Mouse (Mus musculus) gastrocnemius, postnatal 14 days (tissue): ENCODE data around the gene Fkbp10. TPM values are rescaled to one million over a fixed set of nuclear protein-coding genes. Genes with fewer than 3 reads are reported as not detected.
A peak's percentile ranks its signal among the peaks of the same experiment; 100 is the strongest.

Experiments
- DNase-seq: peaks from one replicate; pipeline ENCODE4 v3.0.0; 2021; ENCODE audit warnings: mixed read lengths
- intact Hi-C: fragments of 180-260 bp; cut with DNase I; formaldehyde crosslinking; loops from one replicate; pipeline ENCODE4 v1.15.1; 2025; ENCODE audit warnings: low total_unique reads
- total RNA-seq, 2 experiments: library from RNA; stranded (reverse); gene quantifications; 2 replicates each; pipeline ENCODE4 v1.2.3; 2021

Fkbp10 gene
- total RNA-seq, 2 experiments from 2014 or later, result 26.1 to 31.3 TPM

- intact Hi-C loops, result no loop called here
- DNase-seq, result no peak
These were observed 8.3 kb upstream of the Fkbp10 start for GRCm38 (mm10) chr11:100406995-100407705.

GRCm38 (mm10) chr11:100408076-100408834 is 7.2 kb upstream of the Fkbp10 start:
- DNase-seq, result peak; percentile 81
- intact Hi-C loops, result loop anchor here (2.0 kb wide), 1 partner anchor 45 kb away; no protein-coding TSS in a partner anchor

- DNase-seq, result no peak
- intact Hi-C loops, result loop anchor here (2.0 kb wide), 1 partner anchor 46 kb away; no protein-coding TSS in a partner anchor
These were observed 6.5 kb upstream of the Fkbp10 start for GRCm38 (mm10) chr11:100408835-100409462.

GRCm38 (mm10) chr11:100409686-100410085 is 5.8 kb upstream of the Fkbp10 start:
- intact Hi-C loops, result loop anchor here (2.0 kb wide), 1 partner anchor 47 kb away; no protein-coding TSS in a partner anchor
- DNase-seq, result no peak

DNA sequence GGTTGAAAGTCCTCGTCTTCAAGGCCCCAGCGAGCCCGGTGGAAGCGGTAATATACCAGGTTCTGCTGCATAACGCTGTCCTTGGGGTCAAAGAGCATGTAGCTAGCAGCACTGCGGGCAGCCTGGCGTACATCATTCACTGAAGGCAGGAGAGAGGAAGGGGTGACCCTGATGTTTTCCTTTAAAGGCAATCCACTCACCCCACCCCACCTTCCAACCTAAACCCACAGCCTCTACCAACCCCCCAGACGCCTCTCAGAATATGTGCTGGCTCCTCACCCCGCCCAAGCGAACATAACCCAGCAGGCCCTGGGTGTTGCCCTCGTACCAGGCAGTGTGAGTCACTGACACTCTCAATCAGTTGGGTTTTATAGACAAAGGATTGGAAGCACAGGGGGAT is 3.8 kb upstream of the Fkbp10 start:
- intact Hi-C loops, result no loop called here
- no peak for DNase-seq

- DNase-seq, result no peak
- intact Hi-C loops, result no loop called here
These were observed 2.0 kb upstream of the Fkbp10 start for GRCm38 (mm10) chr11:100413541-100413940.

DNA sequence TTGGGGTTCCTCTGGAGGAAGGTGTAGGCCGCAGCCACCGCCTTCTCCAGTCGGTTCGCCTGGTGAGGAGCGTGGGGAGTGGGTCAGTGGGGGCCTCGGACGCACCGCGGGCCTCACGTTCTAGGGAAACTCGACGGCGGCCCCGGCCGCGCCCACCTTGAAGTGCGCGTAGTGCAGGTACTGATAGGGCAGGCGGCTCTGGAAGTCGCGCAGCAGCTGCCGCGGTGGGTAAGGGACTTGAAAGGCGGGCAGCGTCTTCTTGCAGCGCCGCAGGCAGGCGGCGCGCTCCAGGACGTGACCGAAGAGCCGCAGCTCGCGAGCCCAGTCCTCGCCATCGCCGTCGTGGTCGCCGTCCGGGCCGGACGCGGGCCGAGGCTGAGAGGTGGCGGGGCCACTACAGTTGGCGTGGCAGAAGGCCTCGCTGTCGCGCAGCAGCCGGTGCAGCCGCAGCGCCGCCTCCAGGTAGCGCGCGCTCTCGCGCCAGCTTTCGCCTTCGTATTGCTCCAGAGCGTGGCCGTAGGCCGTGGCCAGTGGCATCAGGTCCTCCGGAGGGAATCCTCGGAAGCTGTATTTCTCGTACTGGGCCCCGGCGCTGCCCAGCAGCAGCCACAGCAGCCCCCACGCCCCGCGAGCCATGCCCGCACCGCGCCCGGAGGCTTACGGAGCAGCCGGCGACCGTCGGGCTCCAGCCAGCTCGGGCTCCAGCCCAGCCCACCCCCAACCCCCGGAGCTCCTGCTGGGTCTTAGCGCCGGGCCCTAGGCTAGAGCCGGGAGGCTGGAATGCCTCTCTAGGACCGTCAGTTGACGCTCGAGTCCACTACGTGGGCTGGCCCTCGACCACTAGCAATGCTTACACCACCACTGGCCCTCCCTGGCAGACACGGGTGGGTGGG is 1.2 kb upstream of the Fkbp10 start, which contains the start of gene P3h4:
Gene P3h4, minus strand, starts transcription at position 816 of the 893 bp plus-strand sequence.
- peak; percentile 90 for DNase-seq
- intact Hi-C loops, result no loop called here

DNA sequence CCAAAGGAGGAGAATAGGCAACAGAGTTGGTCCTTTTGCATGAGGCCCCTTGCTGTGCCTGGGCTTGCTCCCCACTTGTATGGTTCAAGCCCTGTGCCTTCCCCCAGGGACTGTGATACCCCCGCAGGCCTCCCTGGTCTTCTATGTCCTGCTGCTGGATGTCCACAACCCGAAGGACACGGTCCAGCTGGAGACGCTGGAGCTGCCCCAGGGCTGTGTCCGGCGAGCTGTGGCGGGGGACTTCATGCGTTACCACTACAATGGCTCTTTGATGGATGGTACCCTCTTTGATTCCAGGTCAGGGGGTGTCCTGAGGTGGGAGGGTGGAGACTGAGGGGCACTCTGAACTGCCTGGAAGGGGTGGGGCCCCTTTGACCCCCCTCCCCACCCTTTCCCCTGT is 6.0 kb downstream of the Fkbp10 start:
- no peak for DNase-seq
- intact Hi-C loops, result loop anchor here (10.0 kb wide), 1 partner anchor 133 kb away; no protein-coding TSS in a partner anchor

- intact Hi-C loops, result loop anchor here (2.0 to 10.0 kb wide), 2 partner anchors 49 to 131 kb away; partner anchors contain the start of gene Klhl11
- DNase-seq, result no peak
These were observed 8.3 kb downstream of the Fkbp10 start for GRCm38 (mm10) chr11:100423836-100424235.

DNA sequence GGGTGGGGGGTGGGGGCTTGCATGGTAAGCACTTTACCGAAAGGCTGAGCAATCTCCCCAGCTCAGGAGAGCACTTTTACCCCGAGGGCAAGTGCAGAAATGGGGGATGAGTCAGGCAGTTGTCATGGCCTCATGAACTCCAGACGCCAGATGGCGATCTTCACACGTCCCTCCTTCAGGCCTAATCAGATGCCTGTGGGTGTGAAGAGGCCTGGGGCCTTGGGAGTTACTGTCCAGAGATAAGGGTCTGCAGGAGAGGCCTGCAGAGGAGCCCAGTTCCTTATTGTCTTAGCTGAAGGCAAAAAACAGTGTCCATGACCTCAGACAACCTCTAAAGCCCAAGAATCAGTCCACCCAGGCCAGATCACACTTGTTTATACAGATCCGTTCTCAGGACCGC is 10.4 kb downstream of the Fkbp10 start:
- intact Hi-C loops, result loop anchor here (2.0 to 10.0 kb wide), 2 partner anchors 47 to 129 kb away; partner anchors contain the start of gene Klhl11
- peak; percentile 69 for DNase-seq

DNA sequence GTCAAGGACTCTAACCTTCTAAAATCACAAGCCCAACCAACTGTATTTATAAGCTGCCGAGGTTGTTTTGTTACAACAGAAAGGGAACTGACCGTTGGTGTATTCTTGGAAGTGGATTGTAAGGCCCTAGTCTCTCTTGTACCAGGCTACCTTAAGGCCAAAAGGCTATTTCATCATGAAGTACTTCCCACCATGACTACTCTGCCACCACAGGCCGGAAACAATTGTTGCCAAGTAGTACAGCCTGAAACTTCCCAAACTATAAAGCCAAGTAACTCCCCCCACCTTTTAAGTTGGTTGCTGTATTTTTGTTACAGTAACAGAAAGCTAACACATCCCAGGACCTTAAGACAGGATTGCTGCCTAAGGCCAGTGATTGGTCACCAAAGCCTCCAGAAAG is 11.3 kb downstream of the Fkbp10 start:
- DNase-seq, result no peak
- intact Hi-C loops, result loop anchor here (10.0 kb wide), 1 partner anchor 128 kb away; no protein-coding TSS in a partner anchor

- intact Hi-C loops, result loop anchor here (10.0 kb wide), 1 partner anchor 126 kb away; no protein-coding TSS in a partner anchor
- DNase-seq, result no peak
These were observed 13.2 kb downstream of the Fkbp10 start for GRCm38 (mm10) chr11:100428612-100429199.

DNA sequence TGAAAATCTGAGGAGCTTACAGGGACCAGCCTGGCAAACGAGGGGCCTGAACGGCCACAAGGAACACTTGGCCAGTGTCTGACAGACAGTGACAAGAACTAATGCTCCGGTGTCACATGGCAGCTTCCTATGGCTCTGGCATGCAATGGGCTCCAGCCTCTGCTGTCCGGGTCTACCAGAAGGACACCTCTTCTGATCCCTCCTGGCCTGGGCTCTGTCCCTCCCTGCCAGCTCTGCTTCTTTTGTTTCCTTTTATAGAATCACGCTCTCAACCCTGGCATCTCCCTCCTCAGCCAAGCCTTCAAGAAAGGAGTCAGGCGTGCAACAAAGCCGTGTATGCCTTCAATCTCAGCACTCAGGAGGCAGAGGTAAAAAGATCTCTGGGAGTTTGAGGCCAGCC is 14.6 kb downstream of the Fkbp10 start:
- intact Hi-C loops, result no loop called here
- DNase-seq, result no peak

- intact Hi-C loops, result no loop called here
- no peak for DNase-seq
These were observed 16.5 kb downstream of the Fkbp10 start for GRCm38 (mm10) chr11:100432002-100432401.

GRCm38 (mm10) chr11:100435678-100436246 is 20.3 kb downstream of the Fkbp10 start:
- intact Hi-C loops, result no loop called here

DNA sequence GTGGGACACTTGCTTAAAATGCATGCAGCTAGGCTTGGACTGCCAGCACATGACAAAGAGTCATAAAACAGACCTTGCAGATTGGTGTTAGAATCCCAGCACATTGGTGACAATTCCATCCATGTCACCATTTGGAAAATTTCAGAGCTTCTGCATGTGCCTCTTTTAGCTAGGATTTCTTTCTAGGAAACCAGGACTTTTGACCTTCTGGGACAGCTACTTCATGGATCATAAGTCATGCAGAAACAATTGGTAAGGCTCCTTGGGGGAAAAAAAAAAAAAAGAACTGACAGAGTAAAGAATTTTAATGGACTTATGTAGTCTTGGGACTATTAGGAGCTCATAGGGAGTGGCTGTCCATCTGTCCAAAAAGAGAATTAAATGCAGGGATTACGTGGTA is 22.4 kb downstream of the Fkbp10 start:
- intact Hi-C loops, result no loop called here
- no peak for DNase-seq

More at GRCm38 (mm10) chr11:100435678-100436246, 20.3 kb downstream of the Fkbp10 start:
- DNase-seq, result no peak

DNA sequence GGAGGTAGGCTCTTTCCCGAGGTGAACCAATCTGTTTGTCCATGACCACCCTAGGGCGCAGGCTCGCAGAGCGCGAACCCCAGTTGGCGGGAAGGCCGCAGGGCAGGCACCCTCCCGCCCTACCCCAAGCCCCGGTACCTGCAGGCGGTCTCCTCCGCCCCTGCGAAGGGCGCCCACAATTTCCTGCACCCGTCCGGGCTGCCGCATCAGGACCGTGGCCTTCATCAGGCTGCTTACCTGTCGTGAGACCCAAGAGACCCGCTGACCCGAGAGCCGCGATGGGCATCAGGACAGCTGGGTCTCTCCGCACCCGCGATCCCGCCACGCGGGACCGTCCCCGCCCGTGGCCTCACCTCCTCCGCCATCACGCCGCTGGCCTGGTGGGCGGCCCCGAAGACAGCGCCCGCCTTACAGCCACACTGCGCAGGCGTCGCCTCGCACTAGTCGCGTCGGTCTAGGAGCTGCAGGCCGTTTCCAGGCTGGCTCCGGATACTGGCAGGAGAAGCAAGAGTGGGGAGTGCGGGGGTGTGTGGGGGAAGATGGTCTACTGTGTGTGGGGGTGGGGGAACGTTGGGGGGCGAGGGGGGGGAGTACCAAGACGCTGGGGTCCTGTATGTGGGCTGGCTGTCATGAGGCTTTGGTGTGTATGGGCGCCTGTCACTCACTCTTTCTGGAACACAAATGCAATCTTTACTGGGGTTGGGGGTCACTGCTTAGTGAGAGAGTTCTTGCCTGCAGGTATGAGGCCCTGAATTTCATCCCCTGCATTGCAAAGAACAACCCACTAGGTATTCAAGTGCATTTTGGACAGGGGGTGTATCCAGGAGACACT is 25.4 kb downstream of the Fkbp10 start:
- intact Hi-C loops, result no loop called here
- peak; percentile 87 for DNase-seq
